Mouse (Mus musculus) stomach, embryonic 14.5 days (tissue): ENCODE data around the gene Mamdc2. TPM values are rescaled to one million over a fixed set of nuclear protein-coding genes. Genes with fewer than 3 reads are reported as not detected.

Source experiments
- ATAC-seq: fragments of 200-750 bp; cut with Nextera tagmentation; 2 replicates; pipeline ENCODE4 v1.8.0; 2017; ENCODE audit warnings: low read depth, moderate TSS enrichment; ENCODE audit not compliant: insufficient number of reproducible peaks, insufficient read depth, low FRiP score
- H3K27ac ChIP-seq: fragments of 300-500 bp; sonication (generic); 2 replicates; pipeline ENCODE4 v1.5.1; 2014; ENCODE audit warnings: mild to moderate bottlenecking, low read length, moderate library complexity, mixed read lengths
- H3K27me3 ChIP-seq: fragments of 300-500 bp; sonication (generic); 2 replicates; pipeline ENCODE4 v1.6.1; 2014; ENCODE audit warnings: low read length, control low read depth, mixed read lengths; ENCODE audit not compliant: control insufficient read depth, insufficient read depth
- H3K36me3 ChIP-seq: fragments of 300-500 bp; sonication (generic); 2 replicates; pipeline ENCODE4 v1.6.1; 2014; ENCODE audit warnings: mild to moderate bottlenecking, control low read depth, low read length, moderate library complexity, mixed read lengths; ENCODE audit not compliant: control insufficient read depth, insufficient read depth
- H3K4me1 ChIP-seq: fragments of 300-500 bp; sonication (generic); 2 replicates; pipeline ENCODE4 v1.6.1; 2014; ENCODE audit warnings: low read length, control low read depth, mixed read lengths; ENCODE audit not compliant: control insufficient read depth, insufficient read depth
- H3K4me2 ChIP-seq: fragments of 300-500 bp; sonication (generic); replicated peaks from 2 replicates; pipeline ENCODE4 v1.6.1; 2014; ENCODE audit warnings: low read depth, low read length, control low read depth
- H3K4me3 ChIP-seq: fragments of 300-500 bp; sonication (generic); 2 replicates; pipeline ENCODE4 v1.5.1; 2014; ENCODE audit warnings: low read depth, low read length, control low read depth
- H3K9ac ChIP-seq: fragments of 300-500 bp; sonication (generic); replicated peaks from 2 replicates; pipeline ENCODE4 v1.6.1; 2014; ENCODE audit warnings: low read depth, mild to moderate bottlenecking, control low read depth, low read length, moderate library complexity, mixed read lengths
- H3K9me3 ChIP-seq: fragments of 300-500 bp; sonication (generic); 2 replicates; pipeline ENCODE4 v1.6.1; 2016; ENCODE audit warnings: low read depth, low read length, control low read depth; ENCODE audit not compliant: control insufficient read depth
- WGBS: fragments of 180-500 bp; shearing (Covaris S2); extraction: QIAGEN DNeasy Blood & Tissue Kit; methylation state at CpG from one replicate; pipeline ENCODE4 v1.1.7; 2014; 5-methylcytosine and 5-hydroxymethylcytosine counted together
- polyA plus RNA-seq: library from polyadenylated mRNA; unstranded; fragments of >200 nt; fragmentation: Nextera tagmentation; extraction: Ambion mirVana; gene quantifications from 2 replicates; pipeline ENCODE4 v1.2.1, GENCODE M21; 2014

Gene Mamdc2
- polyA plus RNA-seq, 1 experiment from 2014 or later = 5.0 TPM

- WGBS = 16% methylated on average over 4 of the region's 4 CpGs
- Histone ChIP-seq H3K4me1 (no peaks in the 10 kb centered on the region), H3K27ac (no peak overlapping the region), H3K36me3 (no peaks in the 10 kb centered on the region), H3K4me3 (no peak overlapping the region), H3K4me2 (no peak overlapping the region), H3K9ac (no peak overlapping the region), H3K9me3 (peaks cover 3% of the 10 kb centered on the region; the same call in 1 of the 2 replicates), H3K27me3 (no peaks in the 10 kb centered on the region)
- ATAC-seq = no peak
Observed at GRCm38 (mm10) chr19:23457492-23457891, 9.2 kb upstream of the Mamdc2 start.

- WGBS = 64% methylated on average over 4 of the region's 4 CpGs
- Histone ChIP-seq H3K9ac (no peak overlapping the region), H3K27ac (no peak overlapping the region), H3K4me1 (peaks cover 5% of the 10 kb centered on the region; the same call in 1 of the 2 replicates), H3K36me3 (no peaks in the 10 kb centered on the region), H3K9me3 (peaks cover 3% of the 10 kb centered on the region; the same call in 1 of the 2 replicates), H3K4me3 (no peak overlapping the region), H3K27me3 (no peaks in the 10 kb centered on the region), H3K4me2 (no peak overlapping the region)
- ATAC-seq = no peak
Observed at GRCm38 (mm10) chr19:23451361-23451760, 3.1 kb upstream of the Mamdc2 start.

DNA sequence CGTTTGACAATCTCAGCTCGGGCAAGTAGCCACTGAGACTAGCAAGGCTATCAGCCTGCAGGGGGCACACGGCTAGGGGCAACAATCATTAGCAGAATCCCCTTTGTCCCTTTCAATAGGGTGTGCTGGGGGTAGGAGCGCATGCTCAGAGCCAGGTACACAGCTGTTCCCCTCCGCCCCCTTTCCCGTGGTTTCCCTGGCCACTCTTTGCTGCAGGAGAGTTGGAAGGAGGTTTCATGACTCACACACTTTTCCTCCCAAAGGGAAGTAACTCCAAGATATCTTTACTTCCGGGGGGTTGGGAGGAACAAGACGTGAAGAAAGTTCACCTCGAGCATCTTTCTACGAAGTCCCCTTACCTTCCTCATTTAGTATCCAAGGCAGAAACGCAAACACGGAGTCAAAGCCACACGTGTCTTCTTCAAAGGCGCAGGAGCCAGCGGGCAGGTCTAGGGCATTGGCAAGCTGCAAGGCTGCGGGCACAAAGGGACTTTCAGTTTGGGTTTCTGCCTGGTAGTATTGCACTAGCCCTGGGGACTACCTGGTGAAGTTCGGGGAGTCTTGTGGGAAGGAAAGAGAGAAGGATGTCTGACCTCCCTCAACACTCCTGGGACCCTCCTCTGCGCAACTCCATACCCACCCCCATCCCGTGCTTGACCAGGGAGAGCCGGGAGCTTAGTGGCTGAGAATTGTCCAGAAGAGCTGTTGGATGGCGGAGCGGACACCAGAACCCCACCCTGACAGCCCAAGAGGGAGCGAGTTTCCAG, 838 bp downstream of the Mamdc2 start:
- 0 out of 2 replicates have a peak overlapping the region, but pooled peaks have one; percentile 6 for H3K27ac ChIP-seq
- WGBS = 3% methylated on average over 23 of the region's 23 CpGs
- 0 out of 2 replicates have a peak, but pooled peaks have one; percentile 42 for ATAC-seq

DNA sequence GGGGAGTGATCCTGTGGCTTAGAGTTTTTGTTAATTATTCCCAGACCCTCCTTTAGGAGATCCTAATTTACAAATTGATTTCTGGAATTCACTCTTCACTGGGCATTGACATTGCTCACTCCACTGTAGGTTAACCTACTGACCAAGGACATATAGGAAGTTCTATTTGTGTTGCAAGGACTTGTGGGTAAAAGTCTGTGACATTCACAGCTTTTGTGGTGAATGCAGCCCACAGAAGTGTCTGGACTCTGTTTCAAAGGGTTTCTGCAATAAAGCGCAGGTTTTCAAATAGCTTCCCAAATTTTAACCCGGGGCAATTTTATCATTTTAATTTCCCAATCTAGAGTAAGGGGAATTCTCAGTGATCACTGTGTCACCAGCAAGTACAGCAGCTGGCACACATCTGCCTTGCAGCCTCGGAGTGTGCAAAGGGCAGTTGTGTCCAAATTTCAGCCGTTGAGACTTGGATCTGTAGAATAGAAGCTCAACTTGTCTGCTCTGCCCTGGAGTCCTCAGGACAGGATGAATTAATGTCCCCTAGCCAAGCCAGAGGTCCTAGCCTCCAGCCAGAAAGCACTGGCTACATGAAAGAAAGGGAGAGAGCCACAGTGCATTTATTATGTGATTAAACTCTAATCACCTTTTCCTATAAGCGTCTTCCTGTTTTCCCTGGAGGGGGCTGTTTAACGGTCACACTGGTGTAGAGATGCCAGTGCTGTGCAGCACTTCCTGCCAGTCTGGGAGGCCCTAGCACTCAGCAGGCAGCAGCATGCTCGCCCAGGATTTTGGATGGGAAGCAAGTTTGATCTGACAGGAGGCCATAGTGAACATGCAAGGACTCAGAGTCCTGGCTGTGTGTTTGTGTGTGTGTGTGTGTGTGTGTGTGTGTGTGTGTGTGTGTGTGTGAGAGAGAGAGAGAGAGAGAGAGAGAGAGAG, 3.1 kb downstream of the Mamdc2 start:
- H3K4me3 ChIP-seq = no peak overlapping the region
- H3K4me1 ChIP-seq = peaks cover 5% of the 10 kb centered on the region; the same call in 1 of the 2 replicates
- no peak for ATAC-seq
- H3K9me3 ChIP-seq = no peaks in the 10 kb centered on the region
- no peaks in the 10 kb centered on the region for H3K27me3 ChIP-seq
- no peak overlapping the region for H3K9ac ChIP-seq
- 38% methylated on average over 7 of the region's 7 CpGs for WGBS
- no peak overlapping the region for H3K4me2 ChIP-seq
- H3K36me3 ChIP-seq = no peaks in the 10 kb centered on the region
- H3K27ac ChIP-seq = no peak overlapping the region

More for the DNA sequence above, 838 bp downstream of the Mamdc2 start:
- Histone ChIP-seq H3K9me3 (no peaks in the 10 kb centered on the region), H3K4me1 (peaks cover 5% of the 10 kb centered on the region; the same call in 1 of the 2 replicates), H3K36me3 (no peaks in the 10 kb centered on the region), H3K9ac (peak overlapping the region; percentile 28; the same call in 1 of the 2 replicates), H3K4me3 (peak overlapping the region; percentile 28), H3K27me3 (no peaks in the 10 kb centered on the region), H3K4me2 (peak overlapping the region; percentile 97)

- Histone ChIP-seq H3K4me1 (no peaks in the 10 kb centered on the region), H3K4me2 (no peak overlapping the region), H3K4me3 (no peak overlapping the region), H3K9me3 (no peaks in the 10 kb centered on the region), H3K27ac (no peak overlapping the region; the same call in 1 of the 2 replicates), H3K36me3 (no peaks in the 10 kb centered on the region), H3K9ac (no peak overlapping the region), H3K27me3 (no peaks in the 10 kb centered on the region)
- no peak for ATAC-seq
- WGBS = 77% methylated on average over 4 of the region's 4 CpGs
Observed at GRCm38 (mm10) chr19:23435731-23436130, 12.5 kb downstream of the Mamdc2 start.

DNA sequence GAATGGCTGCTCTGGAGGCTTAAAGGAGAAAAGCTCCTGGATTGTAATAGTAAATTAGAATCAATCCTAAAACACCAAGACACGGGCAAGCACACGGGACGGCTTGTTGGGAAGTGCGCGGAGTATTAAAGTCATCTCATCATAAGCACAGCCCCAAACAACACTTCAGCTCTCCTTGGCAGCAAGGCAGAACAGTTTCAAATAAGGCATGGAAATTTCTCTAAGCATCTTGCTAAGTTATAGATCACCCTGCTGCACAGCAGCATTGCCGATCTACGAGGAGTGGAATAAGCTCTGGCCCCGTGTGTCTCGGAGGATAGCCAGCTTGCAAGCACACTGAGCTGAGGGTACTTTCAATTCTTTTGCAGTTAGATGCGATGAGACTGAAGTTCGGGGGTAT, 13.8 kb downstream of the Mamdc2 start:
- Histone ChIP-seq H3K36me3 (no peaks in the 10 kb centered on the region), H3K9ac (no peak overlapping the region), H3K4me1 (no peaks in the 10 kb centered on the region), H3K27ac (peak overlapping the region; percentile 74; the same call in 1 of the 2 replicates), H3K9me3 (no peaks in the 10 kb centered on the region), H3K27me3 (no peaks in the 10 kb centered on the region), H3K4me3 (no peak overlapping the region), H3K4me2 (no peak overlapping the region)
- no peak for ATAC-seq
- 59% methylated on average over 11 of the region's 11 CpGs for WGBS

DNA sequence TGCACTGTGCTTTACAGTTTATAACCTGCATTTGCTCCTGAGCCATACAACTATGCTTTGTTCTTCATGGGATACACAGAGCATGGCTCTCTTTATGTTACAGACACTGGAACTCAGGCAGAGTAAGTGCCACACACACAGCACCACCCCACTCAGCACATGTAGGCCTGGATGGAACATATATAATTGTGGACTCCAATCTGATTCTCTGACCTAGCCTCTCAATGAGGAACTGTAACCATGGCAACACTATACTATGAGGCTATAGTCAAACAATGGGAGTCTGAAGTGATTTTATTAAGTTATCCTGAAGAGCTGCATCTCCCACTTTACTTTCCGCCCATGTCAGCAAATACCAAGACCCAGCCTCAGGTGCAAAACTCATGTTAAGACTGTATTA, 30.6 kb downstream of the Mamdc2 start:
- no peak for ATAC-seq
- no peaks in the 10 kb centered on the region for H3K4me1 ChIP-seq
- WGBS = 84% methylated on average over 1 of the region's 1 CpGs

GRCm38 (mm10) chr19:23410800-23411199, 37.4 kb downstream of the Mamdc2 start:
- no peak overlapping the region for H3K4me2 ChIP-seq
- H3K4me1 ChIP-seq = 0 out of 2 replicates have a peak, but pooled peaks cover 6% of the 10 kb centered on the region
- ATAC-seq = no peak
- H3K36me3 ChIP-seq = no peaks in the 10 kb centered on the region
- H3K4me3 ChIP-seq = no peak overlapping the region
- 34% methylated on average over 5 of the region's 5 CpGs for WGBS
- no peaks in the 10 kb centered on the region for H3K9me3 ChIP-seq
- H3K27me3 ChIP-seq = no peaks in the 10 kb centered on the region
- H3K27ac ChIP-seq = no peak overlapping the region
- no peak overlapping the region for H3K9ac ChIP-seq

More for the DNA sequence above, 30.6 kb downstream of the Mamdc2 start:
- no peak overlapping the region for H3K4me3 ChIP-seq
- no peaks in the 10 kb centered on the region for H3K36me3 ChIP-seq
- no peak overlapping the region for H3K27ac ChIP-seq
- H3K9ac ChIP-seq = no peak overlapping the region
- H3K9me3 ChIP-seq = no peaks in the 10 kb centered on the region
- H3K4me2 ChIP-seq = no peak overlapping the region
- H3K27me3 ChIP-seq = no peaks in the 10 kb centered on the region
